Comparison of ENCODE assay signal across 26 mouse cellular contexts in genomic region chr19:10787406-10787805, GRCm38 (mm10). TPM values are rescaled to one million over a fixed set of nuclear protein-coding genes. Genes with fewer than 3 reads are reported as not detected.
A peak's percentile ranks its signal among the peaks of the same experiment; 100 is the strongest.
DNase-seq lines count a peak whose midpoint lies in the region; ATAC-seq and TF ChIP-seq lines count a peak whose summit lies in the region.
"Had no signal": no experiment of that assay in that cellular context is flagged by ENCODE, and none has a peak within 500 bp of the region (broad histone marks: within the 10 kb centered on the region; RNA-seq: fewer than 3 reads in every experiment).

No protein-coding gene starts in this region.

- H3K9ac ChIP-seq in heart, embryonic 16.5 days (ENCODE audit: low read length), result no peak overlapping the region
- no peak overlapping the region for H3K9ac ChIP-seq in midbrain, embryonic 16.5 days (ENCODE audit: low read depth, low read length)
- H3K9ac ChIP-seq: forebrain, embryonic 15.5 days; heart, embryonic 12.5 days; hindbrain, embryonic 13.5 days; intestine, embryonic 15.5 days; kidney, embryonic 15.5 days; liver, embryonic 12.5 days; neural tube, embryonic 12.5 days had no signal

- 0 out of 2 replicates have a peak, but pooled peaks have one; percentile 2 for ATAC-seq in heart, embryonic 16.5 days (replicated peaks; ENCODE audit: extremely low read depth, insufficient read depth, low FRiP score)
- ATAC-seq in CD4-positive, CD25-positive, alpha-beta regulatory T cell, adult 4 months, result peak; percentile 64
- peak; percentile 71 for ATAC-seq in inflammation-experienced regulatory T-cells, adult 6 months
- no peak for ATAC-seq in midbrain, embryonic 16.5 days
- ATAC-seq: forebrain, embryonic 15.5 days; intestine, embryonic 15.5 days; liver, embryonic 12.5 days; Patski had no signal

- H3K4me3 ChIP-seq in heart, embryonic 16.5 days (ENCODE audit: low read length), result no peak overlapping the region
- no peak overlapping the region for H3K4me3 ChIP-seq in midbrain, embryonic 16.5 days (ENCODE audit: low read depth, low read length)
- H3K4me3 ChIP-seq in left cerebral cortex, adult 2 months, result no peak overlapping the region
- H3K4me3 ChIP-seq: embryonic facial prominence, embryonic 10.5 days; forebrain, embryonic 15.5 days; heart, embryonic 12.5 days; hindbrain, embryonic 13.5 days; intestine, embryonic 15.5 days; kidney, embryonic 15.5 days; liver, embryonic 12.5 days; midbrain, embryonic 10.5 days; neural tube, embryonic 12.5 days had no signal

- DNase-seq in heart, adult 8-10 months (ENCODE audit: low spot score), result no peak
- DNase-seq in thymus, postnatal 25 days, result peak; percentile 84
- DNase-seq in left cerebral cortex, adult 2 months (ENCODE audit: extremely low spot score in 1 of 2, low spot score in 2 of 2), result no peak
- DNase-seq: B cell, adult 2 months; kidney, postnatal 4 days; layer of hippocampus, adult 9-11 months; lung, adult 2 months; lung, postnatal 4 days had no signal

- no peak for TF ChIP-seq CTCF in left cerebral cortex, adult 2 months (IDR thresholded peaks at IDR 0.05)

- 64% methylated on average over 4 of the region's 4 CpGs for WGBS in heart, embryonic 16.5 days
- 93% methylated on average over 4 of the region's 4 CpGs for WGBS in midbrain, embryonic 16.5 days

- no peaks in the 10 kb centered on the region for H3K36me3 ChIP-seq in heart, embryonic 16.5 days (ENCODE audit: control insufficient read depth, insufficient read depth)
- no peaks in the 10 kb centered on the region for H3K36me3 ChIP-seq in midbrain, embryonic 16.5 days (ENCODE audit: control insufficient read depth, insufficient read depth, low read length)
- H3K36me3 ChIP-seq: embryonic facial prominence, embryonic 10.5 days; forebrain, embryonic 15.5 days; heart, embryonic 12.5 days; hindbrain, embryonic 13.5 days; intestine, embryonic 15.5 days; kidney, embryonic 15.5 days; liver, embryonic 12.5 days; midbrain, embryonic 10.5 days; neural tube, embryonic 12.5 days had no signal

- H3K4me1 ChIP-seq in heart, embryonic 16.5 days (ENCODE audit: control insufficient read depth, insufficient read depth, low read length), result peaks cover 4% of the 10 kb centered on the region
- no peaks in the 10 kb centered on the region for H3K4me1 ChIP-seq in midbrain, embryonic 16.5 days (ENCODE audit: control insufficient read depth, insufficient read depth, low read length)
- H3K4me1 ChIP-seq: intestine, embryonic 15.5 days; liver, embryonic 12.5 days had no signal

- H3K27ac ChIP-seq in heart, embryonic 16.5 days (ENCODE audit: low read length), result no peak overlapping the region
- H3K27ac ChIP-seq in midbrain, embryonic 16.5 days (ENCODE audit: low read length), result no peak overlapping the region
- no peak overlapping the region for H3K27ac ChIP-seq in left cerebral cortex, adult 2 months
- H3K27ac ChIP-seq: embryonic facial prominence, embryonic 10.5 days; forebrain, embryonic 15.5 days; hindbrain, embryonic 13.5 days; intestine, embryonic 15.5 days; kidney, embryonic 15.5 days; liver, embryonic 12.5 days; midbrain, embryonic 10.5 days; neural tube, embryonic 12.5 days had no signal

- no peaks in the 10 kb centered on the region for H3K27me3 ChIP-seq in heart, embryonic 16.5 days (ENCODE audit: control insufficient read depth, insufficient read depth, low read length)
- H3K27me3 ChIP-seq in midbrain, embryonic 16.5 days (ENCODE audit: control insufficient read depth, insufficient read depth, low read depth, low read length), result no peaks in the 10 kb centered on the region
- H3K27me3 ChIP-seq: forebrain, embryonic 15.5 days; hindbrain, embryonic 13.5 days; intestine, embryonic 15.5 days; kidney, embryonic 15.5 days; liver, embryonic 12.5 days; neural tube, embryonic 12.5 days; Patski had no signal

- H3K4me2 ChIP-seq in heart, embryonic 16.5 days (ENCODE audit: low read depth, low read length), result no peak overlapping the region
- H3K4me2 ChIP-seq in midbrain, embryonic 16.5 days (ENCODE audit: low read length), result no peak overlapping the region
- H3K4me2 ChIP-seq: forebrain, embryonic 15.5 days; heart, embryonic 12.5 days; hindbrain, embryonic 13.5 days; intestine, embryonic 15.5 days; kidney, embryonic 15.5 days; liver, embryonic 12.5 days; neural tube, embryonic 12.5 days had no signal

- no peaks in the 10 kb centered on the region for H3K9me3 ChIP-seq in heart, embryonic 16.5 days (replicated peaks; ENCODE audit: control insufficient read depth, low read length)
- no peaks in the 10 kb centered on the region for H3K9me3 ChIP-seq in midbrain, embryonic 16.5 days (replicated peaks; ENCODE audit: control insufficient read depth, low read length, poor library complexity, severe bottlenecking)
- H3K9me3 ChIP-seq: embryonic facial prominence, embryonic 10.5 days; forebrain, embryonic 15.5 days; heart, embryonic 12.5 days; hindbrain, embryonic 13.5 days; intestine, embryonic 15.5 days; kidney, embryonic 15.5 days; liver, embryonic 12.5 days; midbrain, embryonic 10.5 days; neural tube, embryonic 12.5 days had no signal

- intact Hi-C loops in left cerebral cortex, adult 2 months (cut with DNase I), result no loop called here

RNA-seq across cellular contexts. Expression of gene Cd6, which starts 42.5 kb away (rescaled TPM):
- 0.91 and 4.3 TPM in 2 replicates for polyA plus RNA-seq in heart, embryonic 16.5 days (2015; fragmentation: Nextera tagmentation; extraction: Ambion mirVana)
- under 1 TPM in 1 of 4 experiments, not detected in 3; 0.37 TPM for total RNA-seq in heart, adult 8-10 months (2022)
- 100 to 1,000 TPM; 464 to 904 TPM for polyA plus RNA-seq in CD4-positive, CD25-positive, alpha-beta regulatory T cell, adult 4 months (2017; shearing (Covaris generic))
- 100 to 1,000 TPM; 356 to 569 (median 520) TPM for polyA plus RNA-seq in inflammation-experienced regulatory T-cells, adult 6 months (2017; shearing (Covaris generic))
- 0.06 TPM in 1 of 2 replicates, not detected in the other for polyA plus RNA-seq in midbrain, embryonic 16.5 days (2015; fragmentation: Nextera tagmentation; extraction: Ambion mirVana)
- total RNA-seq in left cerebral cortex, adult 2 months (2021), result 1 to 10 TPM; 2.3 to 2.8 TPM
- polyA plus RNA-seq: brain, embryonic 14.5 days; forebrain, embryonic 15.5 days; heart, embryonic 12.5 days; hindbrain, embryonic 13.5 days; liver, embryonic 12.5 days; midbrain, embryonic 10.5 days; neural tube, embryonic 12.5 days had no signal

RNA-seq across cellular contexts. Expression of gene Cd5, which starts 48.6 kb away (rescaled TPM):
- 1.6 and 3.0 TPM in 2 replicates for polyA plus RNA-seq in heart, embryonic 16.5 days (2015; fragmentation: Nextera tagmentation; extraction: Ambion mirVana)
- under 1 TPM; 0.16 to 0.26 (median 0.21) TPM for total RNA-seq in heart, adult 8-10 months (2022)
- 100 to 1,000 TPM; 449 to 646 TPM for polyA plus RNA-seq in CD4-positive, CD25-positive, alpha-beta regulatory T cell, adult 4 months (2017; shearing (Covaris generic))
- 100 to 1,000 TPM; 355 to 487 (median 480) TPM for polyA plus RNA-seq in inflammation-experienced regulatory T-cells, adult 6 months (2017; shearing (Covaris generic))
- 0.48 and 0.78 TPM in 2 replicates for polyA plus RNA-seq in midbrain, embryonic 16.5 days (2015; fragmentation: Nextera tagmentation; extraction: Ambion mirVana)
- under 1 TPM; 0.16 to 0.37 TPM for total RNA-seq in left cerebral cortex, adult 2 months (2021)
- total RNA-seq: common myeloid progenitor, adult 5-6 weeks; ES-E14 had no signal
- polyA plus RNA-seq: limb, embryonic 11.5 days; liver, embryonic 12.5 days; midbrain, embryonic 10.5 days; Patski had no signal

RNA-seq across cellular contexts. Expression of gene Slc15a3, which starts 52.1 kb away (rescaled TPM):
- polyA plus RNA-seq in heart, embryonic 16.5 days (2015; fragmentation: Nextera tagmentation; extraction: Ambion mirVana), result 0.42 and 0.92 TPM in 2 replicates
- 1 to 10 TPM; 1.7 to 2.7 (median 2.1) TPM for total RNA-seq in heart, adult 8-10 months (2022)
- polyA plus RNA-seq in CD4-positive, CD25-positive, alpha-beta regulatory T cell, adult 4 months (2017; shearing (Covaris generic)), result 1 to 10 TPM; 2.0 to 4.2 TPM
- polyA plus RNA-seq in inflammation-experienced regulatory T-cells, adult 6 months (2017; shearing (Covaris generic)), result 10 to 100 TPM in 1 of 3 experiments, 1 to 10 TPM in 2; 3.2 to 16.7 (median 3.3) TPM
- polyA plus RNA-seq in midbrain, embryonic 16.5 days (2015; fragmentation: Nextera tagmentation; extraction: Ambion mirVana), result 0.27 and 0.30 TPM in 2 replicates
- 1 to 10 TPM; 1.1 to 1.3 TPM for total RNA-seq in left cerebral cortex, adult 2 months (2021)
- total RNA-seq: common myeloid progenitor, adult 5-6 weeks had no signal

Comparison
In these comparisons a context has a peak if more than half of its experiments do, and no peak if none do; other contexts are left out.
1. RNA of gene Cd6, which starts 42.5 kb away (polyA plus RNA-seq): 464 to 904 TPM in CD4-positive, CD25-positive, alpha-beta regulatory T cell, adult 4 months and 356 to 569 TPM in inflammation-experienced regulatory T-cells, adult 6 months; 0.91 to 4.3 TPM in heart, embryonic 16.5 days and 0.06 TPM in midbrain, embryonic 16.5 days; every median in the first group is over 10 times any median in the second.
2. RNA of gene Cd5, which starts 48.6 kb away (polyA plus RNA-seq): 449 to 646 TPM in CD4-positive, CD25-positive, alpha-beta regulatory T cell, adult 4 months and 355 to 487 TPM in inflammation-experienced regulatory T-cells, adult 6 months; 1.6 to 3.0 TPM in heart, embryonic 16.5 days and 0.48 to 0.78 TPM in midbrain, embryonic 16.5 days; every median in the first group is over 10 times any median in the second.